Mouse (Mus musculus): ENCODE measurements around the gene Tuba8. TPM values are rescaled to one million over a fixed set of nuclear protein-coding genes. Genes with fewer than 3 reads are reported as not detected.

Gene Tuba8
- polyA plus RNA-seq, 1 experiment from 2014 or later: 6.2 TPM

GRCm38 (mm10) chr6:121211743-121212142, 1.2 kb downstream of the Tuba8 start:
- Histone ChIP-seq H3K4me2 (ENCODE audit: low read depth, low read length) (peak overlapping the region; percentile 59), H3K4me1 (ENCODE audit: control insufficient read depth, low read depth, low read length) (peaks cover 7% of the 10 kb centered on the region), H3K9me3 (replicated peaks; ENCODE audit: control insufficient read depth, low read length) (no peaks in the 10 kb centered on the region), H3K4me3 (ENCODE audit: low read depth, low read length) (peak overlapping the region; percentile 56), H3K27me3 (ENCODE audit: control insufficient read depth, insufficient read depth, low read depth, low read length) (peaks cover 19% of the 10 kb centered on the region), H3K27ac (ENCODE audit: low read length) (no peak overlapping the region), H3K36me3 (ENCODE audit: control insufficient read depth, insufficient read depth) (no peaks in the 10 kb centered on the region), H3K9ac (ENCODE audit: low read depth, low read length) (no peak overlapping the region)
- WGBS (ENCODE audit: insufficient replicate concordance): 5% methylated on average over 4 of the region's 5 CpGs
- 0 out of 2 replicates have a peak, but pooled peaks have one; percentile 27 for ATAC-seq (ENCODE audit: low read depth)

GRCm38 (mm10) chr6:121212988-121213387, 2.5 kb downstream of the Tuba8 start:
- H3K4me2 ChIP-seq (ENCODE audit: low read depth, low read length): no peak overlapping the region
- peaks cover 7% of the 10 kb centered on the region for H3K4me1 ChIP-seq (ENCODE audit: control insufficient read depth, low read depth, low read length)
- H3K9ac ChIP-seq (ENCODE audit: low read depth, low read length): no peak overlapping the region
- no peak overlapping the region for H3K27ac ChIP-seq (ENCODE audit: low read length)
- 61% methylated on average over 4 of the region's 4 CpGs for WGBS (ENCODE audit: insufficient replicate concordance)
- peaks cover 19% of the 10 kb centered on the region for H3K27me3 ChIP-seq (ENCODE audit: control insufficient read depth, insufficient read depth, low read depth, low read length)
- H3K36me3 ChIP-seq (ENCODE audit: control insufficient read depth, insufficient read depth): no peaks in the 10 kb centered on the region
- no peak overlapping the region for H3K4me3 ChIP-seq (ENCODE audit: low read depth, low read length)
- ATAC-seq (ENCODE audit: low read depth): no peak
- no peaks in the 10 kb centered on the region for H3K9me3 ChIP-seq (replicated peaks; ENCODE audit: control insufficient read depth, low read length)

DNA sequence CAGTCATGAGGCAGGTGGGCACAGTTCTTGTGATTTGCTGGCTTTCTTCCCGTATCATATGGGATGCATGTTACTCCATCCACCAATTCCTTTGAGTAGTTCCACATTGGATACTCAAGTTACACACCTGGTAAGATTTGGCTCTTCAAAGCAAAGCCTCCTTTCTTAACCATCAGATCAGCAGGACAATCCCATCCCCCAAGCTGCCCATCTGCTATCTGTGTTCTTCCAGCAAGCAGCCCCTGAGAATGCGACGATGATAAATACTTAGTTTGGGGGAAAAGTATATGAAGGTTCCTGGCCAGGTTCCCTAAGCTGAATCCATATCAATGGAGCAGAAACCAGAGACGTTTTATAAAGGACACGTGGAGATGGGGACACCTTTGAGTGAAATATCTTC, 3.7 kb downstream of the Tuba8 start:
- Histone ChIP-seq H3K9ac (ENCODE audit: low read depth, low read length) (no peak overlapping the region), H3K9me3 (replicated peaks; ENCODE audit: control insufficient read depth, low read length) (no peaks in the 10 kb centered on the region), H3K27me3 (ENCODE audit: control insufficient read depth, insufficient read depth, low read depth, low read length) (peaks cover 19% of the 10 kb centered on the region), H3K4me3 (ENCODE audit: low read depth, low read length) (no peak overlapping the region), H3K36me3 (ENCODE audit: control insufficient read depth, insufficient read depth) (no peaks in the 10 kb centered on the region), H3K4me2 (ENCODE audit: low read depth, low read length) (no peak overlapping the region), H3K27ac (ENCODE audit: low read length) (no peak overlapping the region), H3K4me1 (ENCODE audit: control insufficient read depth, low read depth, low read length) (peaks cover 7% of the 10 kb centered on the region)
- 37% methylated on average over 5 of the region's 5 CpGs for WGBS (ENCODE audit: insufficient replicate concordance)
- ATAC-seq (ENCODE audit: low read depth): no peak

DNA sequence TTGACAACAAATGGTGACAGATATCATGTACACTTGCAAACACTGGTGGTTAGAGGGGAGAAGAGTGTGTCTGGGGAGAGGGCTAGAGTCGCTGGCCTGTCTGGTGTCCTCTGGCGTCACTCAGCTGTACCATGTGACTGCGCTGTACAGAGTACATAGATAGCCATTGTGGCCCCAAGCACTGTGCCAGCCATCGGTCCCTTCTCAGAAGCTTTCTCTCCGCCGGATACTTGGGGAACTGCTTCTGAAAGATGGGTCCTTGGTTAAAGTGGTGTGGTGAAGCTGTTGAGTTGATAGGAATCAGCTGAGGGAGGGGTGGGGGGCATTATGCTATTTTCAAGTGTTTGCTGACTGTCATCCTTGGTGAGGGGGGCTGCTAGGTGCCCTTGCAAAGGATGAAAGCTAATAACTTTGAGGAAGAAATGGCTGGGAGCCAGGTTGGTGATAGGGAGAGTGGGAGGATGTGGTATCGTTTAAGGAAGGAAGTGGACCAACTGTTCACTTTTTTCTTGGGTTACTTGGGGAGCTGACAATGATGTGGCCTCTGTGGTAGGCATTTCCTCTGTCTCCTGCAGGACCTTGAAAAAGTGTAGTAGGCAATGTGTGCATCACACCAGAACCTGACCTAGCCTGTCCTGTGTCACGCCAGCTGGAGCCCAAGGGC, 4.3 kb downstream of the Tuba8 start:
- H3K9me3 ChIP-seq (replicated peaks; ENCODE audit: control insufficient read depth, low read length): no peaks in the 10 kb centered on the region
- H3K4me2 ChIP-seq (ENCODE audit: low read depth, low read length): no peak overlapping the region
- H3K4me3 ChIP-seq (ENCODE audit: low read depth, low read length): no peak overlapping the region
- no peak overlapping the region for H3K27ac ChIP-seq (ENCODE audit: low read length)
- WGBS (ENCODE audit: insufficient replicate concordance): 16% methylated on average over 8 of the region's 8 CpGs
- no peak overlapping the region for H3K9ac ChIP-seq (ENCODE audit: low read depth, low read length)
- no peak for ATAC-seq (ENCODE audit: low read depth)
- peaks cover 15% of the 10 kb centered on the region for H3K27me3 ChIP-seq (ENCODE audit: control insufficient read depth, insufficient read depth, low read depth, low read length)
- H3K4me1 ChIP-seq (ENCODE audit: control insufficient read depth, low read depth, low read length): peaks cover 7% of the 10 kb centered on the region
- no peaks in the 10 kb centered on the region for H3K36me3 ChIP-seq (ENCODE audit: control insufficient read depth, insufficient read depth)

GRCm38 (mm10) chr6:121215336-121215735, 4.8 kb downstream of the Tuba8 start:
- Histone ChIP-seq H3K4me3 (ENCODE audit: low read depth, low read length) (no peak overlapping the region), H3K27ac (ENCODE audit: low read length) (no peak overlapping the region), H3K36me3 (ENCODE audit: control insufficient read depth, insufficient read depth) (no peaks in the 10 kb centered on the region), H3K9ac (ENCODE audit: low read depth, low read length) (no peak overlapping the region), H3K9me3 (replicated peaks; ENCODE audit: control insufficient read depth, low read length) (no peaks in the 10 kb centered on the region), H3K4me1 (ENCODE audit: control insufficient read depth, low read depth, low read length) (peaks cover 4% of the 10 kb centered on the region), H3K27me3 (ENCODE audit: control insufficient read depth, insufficient read depth, low read depth, low read length) (peaks cover 10% of the 10 kb centered on the region), H3K4me2 (ENCODE audit: low read depth, low read length) (no peak overlapping the region)
- no peak for ATAC-seq (ENCODE audit: low read depth)
- 15% methylated on average over 5 of the region's 5 CpGs for WGBS (ENCODE audit: insufficient replicate concordance)

DNA sequence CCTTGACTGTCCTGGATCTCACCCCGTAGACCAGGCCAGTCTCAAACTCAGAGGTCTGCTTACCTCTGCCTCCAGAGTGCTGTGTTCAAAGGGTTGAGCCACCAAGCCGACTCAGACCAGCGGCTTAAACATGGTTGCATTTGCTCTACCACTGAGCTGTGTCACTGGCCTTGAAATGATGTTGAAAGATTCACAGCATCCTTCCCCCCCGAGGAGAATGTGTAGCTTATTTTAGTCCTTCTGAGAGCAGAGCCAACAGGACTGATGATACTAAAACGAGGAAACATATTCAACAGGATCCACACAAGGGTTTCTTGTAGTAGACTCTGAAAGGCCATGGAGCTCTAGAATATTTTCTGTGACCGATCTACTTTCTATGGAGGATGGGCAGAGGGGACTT, 5.4 kb downstream of the Tuba8 start:
- 48% methylated on average over 6 of the region's 6 CpGs for WGBS (ENCODE audit: insufficient replicate concordance)
- H3K36me3 ChIP-seq (ENCODE audit: control insufficient read depth, insufficient read depth): no peaks in the 10 kb centered on the region
- H3K9me3 ChIP-seq (replicated peaks; ENCODE audit: control insufficient read depth, low read length): no peaks in the 10 kb centered on the region
- no peak for ATAC-seq (ENCODE audit: low read depth)
- peaks cover 4% of the 10 kb centered on the region for H3K27me3 ChIP-seq (ENCODE audit: control insufficient read depth, insufficient read depth, low read depth, low read length)
- no peak overlapping the region for H3K4me3 ChIP-seq (ENCODE audit: low read depth, low read length)
- no peaks in the 10 kb centered on the region; the same call in 1 of the 2 replicates for H3K4me1 ChIP-seq (ENCODE audit: control insufficient read depth, low read depth, low read length)
- no peak overlapping the region for H3K9ac ChIP-seq (ENCODE audit: low read depth, low read length)
- no peak overlapping the region for H3K4me2 ChIP-seq (ENCODE audit: low read depth, low read length)
- H3K27ac ChIP-seq (ENCODE audit: low read length): no peak overlapping the region

- Histone ChIP-seq H3K27ac (ENCODE audit: low read length) (no peak overlapping the region), H3K4me3 (ENCODE audit: low read depth, low read length) (no peak overlapping the region), H3K36me3 (ENCODE audit: control insufficient read depth, insufficient read depth) (no peaks in the 10 kb centered on the region), H3K4me2 (ENCODE audit: low read depth, low read length) (no peak overlapping the region), H3K4me1 (ENCODE audit: control insufficient read depth, low read depth, low read length) (no peaks in the 10 kb centered on the region; the same call in 1 of the 2 replicates), H3K9ac (ENCODE audit: low read depth, low read length) (no peak overlapping the region), H3K27me3 (ENCODE audit: control insufficient read depth, insufficient read depth, low read depth, low read length) (no peaks in the 10 kb centered on the region), H3K9me3 (replicated peaks; ENCODE audit: control insufficient read depth, low read length) (no peaks in the 10 kb centered on the region)
- ATAC-seq (ENCODE audit: low read depth): no peak
- WGBS (ENCODE audit: insufficient replicate concordance): 50% methylated on average over 5 of the region's 5 CpGs
Observed at GRCm38 (mm10) chr6:121216589-121217255, 6.2 kb downstream of the Tuba8 start.

GRCm38 (mm10) chr6:121218002-121218401, 7.5 kb downstream of the Tuba8 start:
- Histone ChIP-seq H3K4me3 (ENCODE audit: low read depth, low read length) (no peak overlapping the region), H3K9ac (ENCODE audit: low read depth, low read length) (no peak overlapping the region), H3K36me3 (ENCODE audit: control insufficient read depth, insufficient read depth) (no peaks in the 10 kb centered on the region), H3K27me3 (ENCODE audit: control insufficient read depth, insufficient read depth, low read depth, low read length) (no peaks in the 10 kb centered on the region), H3K27ac (ENCODE audit: low read length) (no peak overlapping the region), H3K9me3 (replicated peaks; ENCODE audit: control insufficient read depth, low read length) (no peaks in the 10 kb centered on the region), H3K4me2 (ENCODE audit: low read depth, low read length) (no peak overlapping the region), H3K4me1 (ENCODE audit: control insufficient read depth, low read depth, low read length) (no peaks in the 10 kb centered on the region; the same call in 1 of the 2 replicates)
- WGBS (ENCODE audit: insufficient replicate concordance): 26% methylated on average over 7 of the region's 7 CpGs
- ATAC-seq (ENCODE audit: low read depth): no peak

DNA sequence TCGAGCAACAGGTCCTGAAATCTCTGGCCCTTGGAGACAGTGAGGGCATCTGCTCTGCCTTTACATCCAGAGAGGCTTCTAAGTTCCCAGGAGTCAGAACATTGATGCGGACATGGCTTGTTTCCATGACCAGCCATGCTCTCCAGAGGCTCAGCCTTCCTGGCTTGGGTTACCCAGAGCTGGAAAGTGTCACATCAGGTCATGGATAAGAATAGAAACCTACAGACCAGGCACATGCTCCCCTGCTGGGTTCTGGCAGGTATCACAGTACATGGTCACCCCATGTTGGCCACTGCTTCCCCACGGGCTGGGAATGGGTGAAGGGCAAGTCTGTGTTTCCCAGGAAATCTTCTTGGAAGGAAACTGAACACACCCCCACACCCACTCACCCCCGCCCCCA, 8.9 kb downstream of the Tuba8 start:
- Histone ChIP-seq H3K4me3 (ENCODE audit: low read depth, low read length) (no peak overlapping the region), H3K27ac (ENCODE audit: low read length) (no peak overlapping the region), H3K9me3 (replicated peaks; ENCODE audit: control insufficient read depth, low read length) (no peaks in the 10 kb centered on the region), H3K27me3 (ENCODE audit: control insufficient read depth, insufficient read depth, low read depth, low read length) (no peaks in the 10 kb centered on the region), H3K4me1 (ENCODE audit: control insufficient read depth, low read depth, low read length) (no peaks in the 10 kb centered on the region; the same call in 1 of the 2 replicates), H3K4me2 (ENCODE audit: low read depth, low read length) (no peak overlapping the region), H3K9ac (ENCODE audit: low read depth, low read length) (no peak overlapping the region), H3K36me3 (ENCODE audit: control insufficient read depth, insufficient read depth) (no peaks in the 10 kb centered on the region)
- no peak for ATAC-seq (ENCODE audit: low read depth)
- 46% methylated on average over 4 of the region's 4 CpGs for WGBS (ENCODE audit: insufficient replicate concordance)

Data from liver, embryonic 16.5 days (tissue).